Mouse (Mus musculus) lung, embryonic 15.5 days (tissue): Measurements from ENCODE around the gene Rps25. TPM values are rescaled to one million over a fixed set of nuclear protein-coding genes. Genes with fewer than 3 reads are reported as not detected.
"Not testable (repeated sequence)": the region's sequence is repeated elsewhere in the genome, so short reads cannot be mapped to it uniquely, and the experiment has no call there.

Source experiments
- ATAC-seq: fragments of 200-750 bp; cut with Nextera tagmentation; 2 replicates; pipeline ENCODE4 v1.8.0; 2017; ENCODE audit warnings: moderate number of reproducible peaks, borderline replicate concordance; ENCODE audit not compliant: low FRiP score, low TSS enrichment; ENCODE audit errors: extremely low read depth
- H3K27ac ChIP-seq: fragments of 300-500 bp; sonication (generic); 2 replicates; pipeline ENCODE4 v1.5.1; 2015; ENCODE audit warnings: moderate library complexity, mild to moderate bottlenecking, inconsistent platforms
- H3K27me3 ChIP-seq: fragments of 300-500 bp; sonication (generic); 2 replicates; pipeline ENCODE4 v1.6.1; 2015; ENCODE audit warnings: inconsistent platforms
- H3K36me3 ChIP-seq: fragments of 300-500 bp; sonication (generic); 2 replicates; pipeline ENCODE4 v1.6.1; 2015; ENCODE audit warnings: inconsistent platforms
- H3K4me1 ChIP-seq: fragments of 300-500 bp; sonication (generic); 2 replicates; pipeline ENCODE4 v1.6.1; 2015; ENCODE audit warnings: inconsistent platforms
- H3K4me2 ChIP-seq: fragments of 300-500 bp; sonication (generic); 2 replicates; pipeline ENCODE4 v1.6.1; 2015; ENCODE audit warnings: inconsistent platforms, mild to moderate bottlenecking, moderate library complexity
- H3K4me3 ChIP-seq: fragments of 300-500 bp; sonication (generic); 2 replicates; pipeline ENCODE4 v1.5.1; 2015; ENCODE audit warnings: mild to moderate bottlenecking, inconsistent platforms
- H3K9ac ChIP-seq: fragments of 300-500 bp; sonication (generic); 2 replicates; pipeline ENCODE4 v1.6.1; 2015; ENCODE audit warnings: inconsistent platforms
- H3K9me3 ChIP-seq: fragments of 300-500 bp; sonication (generic); 2 replicates; pipeline ENCODE4 v1.6.1; 2016; ENCODE audit warnings: inconsistent platforms
- WGBS: fragments of 180-500 bp; shearing (Covaris S2); methylation state at CpG from one replicate; pipeline ENCODE4 v1.1.7; 2015; 5-methylcytosine and 5-hydroxymethylcytosine counted together
- microRNA-seq: library from miRNA; unstranded; fragments of <30 nt; microRNA quantifications from one replicate; pipeline ENCODE4, GENCODE M21; 2016
- polyA plus RNA-seq: library from polyadenylated mRNA; unstranded; fragments of >200 nt; fragmentation: Nextera tagmentation; extraction: Ambion mirVana; gene quantifications from 2 replicates; pipeline ENCODE4 v1.2.1, GENCODE M21; 2015

Gene Rps25
- polyA plus RNA-seq, 1 experiment from 2014 or later = 1,635 TPM

GRCm38 (mm10) chr9:44432577-44433185 lies 25.7 kb downstream of the Rps25 start:
- H3K4me1 ChIP-seq = no peaks in the 10 kb centered on the region
- no peak overlapping the region for H3K27ac ChIP-seq
- H3K9ac ChIP-seq = no peak overlapping the region
- H3K4me3 ChIP-seq = no peak overlapping the region
- no peaks in the 10 kb centered on the region for H3K9me3 ChIP-seq
- no peak for ATAC-seq
- no peaks in the 10 kb centered on the region for H3K27me3 ChIP-seq
- no peaks in the 10 kb centered on the region for H3K36me3 ChIP-seq
- no peak overlapping the region for H3K4me2 ChIP-seq
- WGBS = 43% methylated on average over 5 of the region's 5 CpGs

DNA sequence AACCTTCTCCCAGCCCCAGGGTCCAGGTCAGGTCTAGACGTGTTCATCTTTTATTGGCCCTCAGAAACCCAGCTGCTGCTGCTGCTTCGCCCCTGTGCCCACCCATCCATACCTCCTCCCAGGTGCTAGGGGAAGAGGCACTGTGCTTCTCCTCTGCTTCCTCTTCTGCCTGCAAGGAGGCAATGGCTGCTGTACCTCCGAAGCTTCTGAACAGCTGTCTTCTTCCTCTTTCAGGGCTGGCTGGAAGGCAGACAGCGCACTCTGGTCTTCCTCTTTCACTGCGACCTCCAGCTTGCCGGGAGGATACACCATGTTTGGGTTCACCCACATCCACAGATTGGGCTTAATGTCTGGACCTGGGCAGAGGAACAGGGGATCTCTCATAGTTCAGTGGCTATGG lies 28.8 kb downstream of the Rps25 start:
- H3K9ac ChIP-seq = no peak overlapping the region
- no peaks in the 10 kb centered on the region for H3K9me3 ChIP-seq
- WGBS = 79% methylated on average over 6 of the region's 6 CpGs
- no peak overlapping the region for H3K4me2 ChIP-seq
- ATAC-seq = no peak
- no peaks in the 10 kb centered on the region for H3K4me1 ChIP-seq
- H3K4me3 ChIP-seq = no peak overlapping the region
- H3K36me3 ChIP-seq = no peaks in the 10 kb centered on the region
- no peak overlapping the region for H3K27ac ChIP-seq
- H3K27me3 ChIP-seq = no peaks in the 10 kb centered on the region

DNA sequence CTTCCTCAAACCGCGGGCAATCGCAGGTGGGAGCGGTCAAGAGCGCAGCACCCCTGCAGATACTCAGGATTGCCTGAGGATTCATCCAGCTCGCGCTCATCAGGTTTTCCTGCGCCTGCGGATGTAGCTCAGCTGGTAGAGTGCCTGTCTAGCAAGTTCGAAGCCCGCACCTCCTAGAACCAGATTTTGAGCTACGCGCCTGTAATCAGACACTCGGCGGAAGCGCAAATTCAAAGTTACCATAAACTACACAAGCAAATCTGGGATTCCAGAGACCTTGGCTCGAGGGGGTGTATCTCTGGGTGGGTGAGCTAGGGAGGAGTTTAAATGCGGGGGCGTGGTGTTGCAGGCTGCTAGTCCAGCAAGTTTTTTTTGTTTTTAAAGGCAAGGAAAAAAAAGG lies 34.0 kb downstream of the Rps25 start, which contains the start of gene Foxr1:
Gene Foxr1, minus strand, starts transcription at position 176 of the 400 bp plus-strand sequence.
- ATAC-seq = no peak
- H3K4me1 ChIP-seq = no peaks in the 10 kb centered on the region
- no peaks in the 10 kb centered on the region for H3K9me3 ChIP-seq
- no peaks in the 10 kb centered on the region for H3K27me3 ChIP-seq
- 61% methylated on average over 19 of the region's 19 CpGs for WGBS
- H3K4me2 ChIP-seq = no peak within 1 kb of the TSS
- no peaks in the 10 kb centered on the region for H3K36me3 ChIP-seq
- no peak within 1 kb of the TSS for H3K9ac ChIP-seq
- no peak within 1 kb of the TSS for H3K27ac ChIP-seq
- no peak within 1 kb of the TSS for H3K4me3 ChIP-seq

DNA sequence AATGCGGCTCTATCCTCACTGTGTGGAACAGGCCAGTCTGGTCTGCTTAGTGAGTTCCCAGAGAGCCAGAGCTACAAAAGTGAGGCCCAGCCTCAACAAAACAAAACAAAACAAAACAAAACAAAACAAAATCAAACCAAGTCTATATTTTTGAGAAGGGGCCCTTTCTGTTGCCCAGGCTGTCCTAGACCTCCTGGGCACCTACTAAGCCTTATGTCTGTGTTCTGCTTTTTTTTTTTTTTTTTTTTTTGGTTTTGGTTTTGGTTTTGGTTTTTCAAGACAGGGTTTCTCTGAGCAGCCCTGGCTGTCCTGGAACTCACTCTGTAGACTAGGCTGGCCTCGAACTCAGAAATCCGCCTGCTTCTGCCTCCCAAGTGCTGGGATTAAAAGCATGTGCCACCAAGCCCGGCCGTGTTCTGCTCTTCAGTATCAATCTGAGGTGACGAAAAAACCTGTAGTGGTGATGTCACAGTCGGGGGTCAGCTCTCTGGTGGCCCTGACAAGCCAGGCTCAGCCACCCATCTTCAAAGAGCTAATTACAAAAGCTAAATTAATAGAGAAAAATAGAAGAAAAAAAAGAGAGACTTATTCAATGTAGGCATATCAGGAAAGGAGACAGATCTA lies 37.6 kb downstream of the Rps25 start:
- not testable (repeated sequence) for H3K4me3 ChIP-seq, H3K9ac ChIP-seq, H3K27ac ChIP-seq, H3K27me3 ChIP-seq, H3K36me3 ChIP-seq, H3K4me1 ChIP-seq, H3K4me2 ChIP-seq, ATAC-seq, H3K9me3 ChIP-seq
- WGBS = 77% methylated on average over 7 of the region's 7 CpGs

- no peak overlapping the region for H3K4me2 ChIP-seq
- no peaks in the 10 kb centered on the region for H3K9me3 ChIP-seq
- H3K4me1 ChIP-seq = 0 out of 2 replicates have a peak, but pooled peaks cover 7% of the 10 kb centered on the region
- no peak overlapping the region for H3K27ac ChIP-seq
- H3K9ac ChIP-seq = no peak overlapping the region
- ATAC-seq = no peak
- H3K4me3 ChIP-seq = no peak overlapping the region
- H3K36me3 ChIP-seq = no peaks in the 10 kb centered on the region
- H3K27me3 ChIP-seq = peaks cover 6% of the 10 kb centered on the region
Observed at GRCm38 (mm10) chr9:44450387-44450786, 43.4 kb downstream of the Rps25 start.

- Histone ChIP-seq H3K36me3 (no peaks in the 10 kb centered on the region), H3K27me3 (peaks cover 11% of the 10 kb centered on the region), H3K9ac (no peak overlapping the region), H3K4me3 (no peak overlapping the region), H3K4me1 (0 out of 2 replicates have a peak, but pooled peaks cover 7% of the 10 kb centered on the region), H3K27ac (no peak overlapping the region), H3K4me2 (peak overlapping the region; percentile 10; the same call in 1 of the 2 replicates), H3K9me3 (no peaks in the 10 kb centered on the region)
- peak; percentile 76 for ATAC-seq
- 8% methylated on average over 14 of the region's 14 CpGs for WGBS
Observed at GRCm38 (mm10) chr9:44454132-44454890, 47.4 kb downstream of the Rps25 start.

DNA sequence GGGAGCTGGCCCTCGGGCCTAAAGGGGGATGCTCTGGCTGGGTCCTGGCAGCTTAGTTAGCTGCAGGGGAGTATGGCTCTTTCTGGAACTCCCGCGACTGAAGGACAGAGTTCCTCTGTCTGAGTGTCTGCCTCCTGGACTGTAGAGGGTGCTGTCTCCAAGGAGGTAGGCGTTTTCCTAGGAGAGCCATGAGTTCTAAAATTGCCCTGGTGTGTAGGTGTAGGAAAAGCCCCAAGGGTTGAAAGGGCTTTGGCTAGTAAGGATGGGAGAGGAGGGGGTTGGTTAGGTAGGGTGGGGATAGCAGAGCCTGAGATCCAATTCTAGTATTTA lies 47.9 kb downstream of the Rps25 start, which contains the start of gene Upk2:
Gene Upk2, minus strand, starts transcription at position 86 of the 330 bp plus-strand sequence.
- H3K9ac ChIP-seq = no peak within 1 kb of the TSS
- 23% methylated on average over 4 of the region's 4 CpGs for WGBS
- peak within 1 kb of the TSS; percentile 10; the same call in 1 of the 2 replicates for H3K4me2 ChIP-seq
- H3K27me3 ChIP-seq = peaks cover 11% of the 10 kb centered on the region
- no peak within 1 kb of the TSS for H3K27ac ChIP-seq
- H3K9me3 ChIP-seq = no peaks in the 10 kb centered on the region
- H3K4me1 ChIP-seq = 0 out of 2 replicates have a peak, but pooled peaks cover 7% of the 10 kb centered on the region
- H3K36me3 ChIP-seq = no peaks in the 10 kb centered on the region
- no peak within 1 kb of the TSS for H3K4me3 ChIP-seq
- 0 out of 2 replicates have a peak, but pooled peaks have one; percentile 5 for ATAC-seq

DNA sequence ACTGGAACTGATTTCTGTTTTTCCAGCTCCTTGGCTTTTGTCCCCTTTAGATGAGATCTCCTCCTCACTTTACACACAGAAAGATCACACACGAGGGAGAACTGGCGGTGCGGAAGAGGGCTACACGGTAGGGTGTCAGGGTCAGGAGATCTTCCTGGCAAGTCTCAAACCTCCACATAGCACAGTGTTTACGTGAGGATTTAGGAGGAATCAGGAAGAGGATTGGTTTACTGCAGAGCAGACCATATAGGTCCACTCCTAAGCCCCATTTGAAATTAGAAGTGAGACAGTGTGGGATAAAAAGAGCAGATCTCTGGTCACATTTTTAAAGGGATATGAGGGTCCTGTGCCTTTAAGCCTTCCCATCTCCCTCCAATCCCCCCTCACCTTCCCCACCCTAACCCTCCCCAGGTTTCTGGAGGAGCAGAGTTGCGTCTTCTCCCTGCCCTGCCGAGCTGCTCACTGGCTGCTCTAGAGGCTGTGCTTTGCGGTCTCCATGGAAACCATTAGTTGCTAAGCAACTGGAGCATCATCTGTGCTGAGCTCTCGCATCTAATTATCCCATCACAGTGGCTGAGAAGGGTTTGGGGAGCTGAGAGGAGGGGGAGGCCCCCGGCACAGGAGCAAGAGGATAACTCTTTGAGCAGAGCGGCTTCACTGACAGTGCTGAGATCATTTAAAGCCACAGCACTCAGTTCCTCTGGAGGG lies 50.2 kb downstream of the Rps25 start:
- Histone ChIP-seq H3K27me3 (peaks cover 11% of the 10 kb centered on the region), H3K4me1 (0 out of 2 replicates have a peak, but pooled peaks cover 7% of the 10 kb centered on the region), H3K36me3 (no peaks in the 10 kb centered on the region), H3K9me3 (no peaks in the 10 kb centered on the region), H3K4me3 (no peak overlapping the region), H3K9ac (no peak overlapping the region), H3K4me2 (no peak overlapping the region), H3K27ac (no peak overlapping the region)
- ATAC-seq = no peak
- 9% methylated on average over 11 of the region's 11 CpGs for WGBS

Small RNA genes within 50 kb of the gene (microRNA-seq; reads per million reads assigned to microRNA genes)
- gene Mir7085 = not detected

Other genes with a start within 250 kb of the Rps25 start
- gene Cbl, start 173.1 kb upstream of the Rps25 start, polyA plus RNA-seq = 13.5 and 15.4 TPM in 2 replicates
- gene Ccdc153, start 166.5 kb upstream of the Rps25 start, polyA plus RNA-seq = 2.8 and 2.9 TPM in 2 replicates
- gene Pdzd3, start 155.7 kb upstream of the Rps25 start, polyA plus RNA-seq = 0.09 TPM in 1 of 2 replicates, not detected in the other
- gene Nlrx1, start 138.5 kb upstream of the Rps25 start, polyA plus RNA-seq = 9.9 and 11.0 TPM in 2 replicates
- gene Abcg4, start 118.5 kb upstream of the Rps25 start, polyA plus RNA-seq = 1.8 and 2.0 TPM in 2 replicates
- gene Hinfp, start 101.5 kb upstream of the Rps25 start, polyA plus RNA-seq = 21.4 and 21.7 TPM in 2 replicates
- 6.8 and 8.5 TPM in 2 replicates for gene C2cd2l, start 86.9 kb upstream of the Rps25 start, polyA plus RNA-seq
- 33.5 and 36.5 TPM in 2 replicates for gene Dpagt1, start 81.1 kb upstream of the Rps25 start, polyA plus RNA-seq
- gene H2afx, start 72.4 kb upstream of the Rps25 start, polyA plus RNA-seq = 357 and 365 TPM in 2 replicates
- 123 and 135 TPM in 2 replicates for gene Hmbs, start 62.9 kb upstream of the Rps25 start, polyA plus RNA-seq
- gene Vps11, start 45.5 kb upstream of the Rps25 start, polyA plus RNA-seq = 27.9 and 29.8 TPM in 2 replicates
- 34.6 and 35.7 TPM in 2 replicates for gene Hyou1, start 27.6 kb upstream of the Rps25 start, polyA plus RNA-seq
- gene Slc37a4, start 10.3 kb upstream of the Rps25 start, polyA plus RNA-seq = 20.5 and 21.3 TPM in 2 replicates
- 131 and 133 TPM in 2 replicates for gene Trappc4, start 461 bp downstream of the Rps25 start, polyA plus RNA-seq
- gene Ccdc84, start 11.4 kb downstream of the Rps25 start, polyA plus RNA-seq = 27.3 and 31.7 TPM in 2 replicates
- gene Foxr1, start 34.0 kb downstream of the Rps25 start, polyA plus RNA-seq = not detected in 2 replicates
- 1.3 and 1.5 TPM in 2 replicates for gene Upk2, start 47.8 kb downstream of the Rps25 start, polyA plus RNA-seq
- 17.1 and 17.3 TPM in 2 replicates for gene Bcl9l, start 75.7 kb downstream of the Rps25 start, polyA plus RNA-seq
- gene Cxcr5, start 154.7 kb downstream of the Rps25 start, polyA plus RNA-seq = not detected in 2 replicates
- 20.7 and 22.5 TPM in 2 replicates for gene Ddx6, start 197.8 kb downstream of the Rps25 start, polyA plus RNA-seq